Mouse (Mus musculus) cerebral cortex, adult 2 months (tissue): ENCODE measurements around the gene Ctnna2.

Experiments used
- WGBS: fragments of 180-500 bp; shearing (Covaris S2); methylation state at CpG from one replicate; pipeline ENCODE4 v1.1.7; 2018; 5-methylcytosine and 5-hydroxymethylcytosine counted together

Ctnna2 gene

DNA sequence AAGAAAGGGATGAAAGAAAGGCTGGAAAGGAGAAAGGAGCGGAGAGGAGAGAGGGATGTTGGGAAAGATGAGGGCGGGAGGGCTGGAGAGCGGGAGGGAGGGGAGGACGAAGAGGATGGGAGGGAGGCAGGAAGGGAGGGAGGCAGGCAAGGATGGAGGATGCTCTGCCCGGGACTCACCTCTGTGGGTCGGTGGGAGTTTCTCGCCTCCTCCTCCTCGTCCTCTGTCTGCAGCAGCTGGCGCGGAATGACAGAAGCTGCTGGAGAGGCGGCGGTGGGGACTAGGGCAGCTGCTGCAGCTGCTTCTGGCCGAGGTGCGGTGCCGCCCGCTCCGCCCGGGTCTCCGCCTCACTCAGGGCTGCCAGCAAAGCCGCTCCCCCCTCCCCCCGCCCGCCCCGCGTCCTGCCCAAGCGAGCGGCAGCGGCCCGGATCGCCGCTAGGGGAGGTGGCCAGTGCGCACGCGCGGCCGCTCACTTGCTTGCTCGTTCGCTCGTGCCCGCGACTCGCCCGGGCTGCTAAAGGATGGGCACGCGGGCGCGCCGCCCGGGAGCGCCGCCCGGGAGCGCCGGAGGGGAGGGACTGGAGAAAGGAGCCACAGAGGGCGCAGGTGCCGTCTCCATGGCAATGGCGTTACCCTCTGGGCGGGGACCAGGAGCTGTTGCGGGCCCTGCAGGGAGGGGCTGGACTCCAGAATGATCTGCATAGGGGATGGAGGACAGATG, at the start of gene Ctnna2:
TSS of gene Ctnna2 (minus strand) at position 459 of the 721 bp plus-strand sequence.
- 2% methylated on average over 53 of the region's 58 CpGs for WGBS

DNA sequence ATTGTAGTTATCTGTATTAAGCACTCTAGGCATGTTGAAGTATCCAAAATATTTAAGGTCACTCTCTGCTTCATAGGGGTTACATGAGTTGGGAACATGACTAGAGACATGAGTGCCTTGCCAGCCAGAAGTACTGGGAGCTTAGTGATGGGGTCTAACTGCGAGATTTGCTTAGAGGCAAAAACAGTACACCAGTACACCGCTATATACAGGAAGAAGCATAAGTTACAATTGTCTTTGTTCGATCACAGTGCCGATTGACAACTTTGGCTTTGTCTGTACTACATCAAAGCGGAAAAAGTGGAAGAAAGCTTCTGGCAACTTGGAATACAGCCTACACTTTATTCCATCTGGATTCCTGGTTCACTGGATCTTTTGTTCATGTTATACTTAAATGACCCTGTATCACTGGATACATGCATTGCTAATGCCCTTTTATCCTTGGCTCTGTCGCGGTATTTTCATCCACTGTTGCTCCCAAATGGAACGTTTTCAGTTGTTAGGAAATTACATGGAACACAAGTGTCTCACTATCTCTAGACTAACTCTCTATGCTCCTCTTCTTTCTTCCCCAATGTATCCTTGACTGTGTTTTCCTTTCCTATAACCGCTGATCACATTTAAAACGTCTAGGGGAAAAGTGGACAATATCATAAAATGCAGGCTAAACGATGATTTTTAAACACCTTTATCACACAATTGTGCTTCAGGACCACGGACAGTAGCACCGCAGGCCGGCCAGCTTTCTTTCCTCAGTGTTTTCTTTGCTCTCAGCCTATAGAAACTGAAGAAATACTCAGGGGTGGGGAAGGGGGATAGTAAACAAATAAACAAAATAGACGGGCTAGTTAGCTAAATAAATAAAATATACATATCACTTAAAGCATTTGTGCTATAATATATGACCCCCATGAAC, 896 bp upstream of the Ctnna2 start:
- 17% methylated on average over 15 of the region's 15 CpGs for WGBS

DNA sequence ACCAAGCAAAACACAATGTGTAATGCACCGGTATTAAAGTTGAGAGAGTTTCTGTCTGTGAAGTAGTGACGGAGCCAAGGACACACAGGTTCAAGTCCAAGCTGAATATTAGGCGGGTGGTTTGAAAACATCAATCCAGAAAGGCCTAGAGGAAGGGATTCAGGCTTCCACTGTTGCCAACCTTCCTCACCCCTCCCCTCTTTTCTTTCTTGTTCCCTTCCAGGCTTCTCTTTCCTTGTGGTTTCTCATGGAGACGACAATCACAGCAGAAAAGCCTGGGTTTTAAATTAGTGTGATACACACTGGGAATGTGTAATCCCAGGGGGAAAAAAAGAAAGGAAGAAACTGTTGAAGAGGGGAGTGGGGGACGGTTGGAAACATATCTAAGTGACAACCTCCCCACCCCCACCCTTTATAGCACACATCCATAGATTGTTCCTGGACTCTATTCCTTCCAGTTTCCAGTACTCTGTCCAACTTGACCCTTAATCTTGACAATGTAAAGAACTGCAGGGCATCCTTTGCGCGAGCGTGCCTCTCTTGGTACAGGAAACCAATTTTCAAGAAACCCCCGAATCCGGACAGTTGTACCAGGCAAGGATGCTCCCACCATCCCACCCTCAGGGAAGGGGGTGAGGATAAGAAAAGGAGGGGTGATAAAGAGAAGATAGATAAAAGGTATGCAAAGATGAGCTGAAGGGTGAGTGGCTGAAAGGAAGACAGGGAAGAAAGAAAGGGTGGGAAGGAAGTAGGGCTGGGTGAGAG, 841 bp downstream of the Ctnna2 start:
- WGBS: 9% methylated on average over 10 of the region's 10 CpGs

DNA sequence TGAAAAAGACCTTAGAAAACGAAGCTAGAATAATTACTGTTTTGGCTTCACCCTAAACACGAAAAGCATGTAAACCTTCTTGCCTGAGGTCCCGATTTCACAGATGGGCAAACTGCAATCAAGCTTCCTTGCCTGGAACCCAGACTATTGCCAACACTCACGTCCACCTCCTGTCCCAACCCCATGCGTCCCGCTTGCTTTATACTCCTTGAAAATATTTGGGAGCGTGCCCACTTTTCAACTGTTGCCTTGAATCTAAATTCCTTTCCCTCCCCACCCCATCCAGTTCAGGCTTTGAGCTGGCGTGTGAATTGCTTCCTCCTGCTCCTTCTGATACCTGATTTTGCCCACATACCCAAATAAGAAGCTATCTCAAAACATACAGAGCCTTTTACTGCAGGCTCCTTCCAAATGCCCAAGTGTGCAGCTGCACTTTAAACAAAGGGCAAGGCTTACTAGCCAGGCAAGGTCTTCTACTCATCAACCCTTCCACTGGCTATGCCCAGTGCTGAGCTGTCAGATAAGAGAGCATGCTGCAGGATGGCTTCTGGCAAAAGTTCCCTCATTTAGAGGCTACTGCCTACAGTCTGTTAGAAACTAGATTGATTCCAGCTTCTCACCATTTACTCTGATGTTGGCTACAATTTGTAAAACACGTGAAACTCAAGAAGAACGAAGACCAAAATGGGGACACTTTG, 8.8 kb downstream of the Ctnna2 start:
- 50% methylated on average over 10 of the region's 10 CpGs for WGBS

DNA sequence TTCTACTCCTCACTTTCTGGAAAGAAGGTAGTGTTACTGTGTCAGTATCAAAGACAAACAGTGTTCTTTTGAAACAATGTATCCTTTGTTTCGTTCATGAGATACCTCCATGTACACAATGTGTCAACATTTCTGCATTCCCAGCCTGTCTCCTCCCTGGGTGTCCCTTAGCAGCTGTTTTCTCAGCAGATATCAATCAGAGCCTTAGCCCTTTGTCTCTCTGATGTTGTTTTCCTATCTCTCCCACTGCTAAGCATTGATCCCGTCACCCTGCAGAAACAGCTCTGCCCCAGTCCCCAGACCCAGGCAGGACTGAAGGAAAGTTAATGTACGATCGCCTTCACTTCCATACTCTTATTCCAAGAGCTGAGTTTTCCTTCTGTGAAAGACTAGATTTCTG, 9.7 kb downstream of the Ctnna2 start:
- 68% methylated on average over 4 of the region's 4 CpGs for WGBS

DNA sequence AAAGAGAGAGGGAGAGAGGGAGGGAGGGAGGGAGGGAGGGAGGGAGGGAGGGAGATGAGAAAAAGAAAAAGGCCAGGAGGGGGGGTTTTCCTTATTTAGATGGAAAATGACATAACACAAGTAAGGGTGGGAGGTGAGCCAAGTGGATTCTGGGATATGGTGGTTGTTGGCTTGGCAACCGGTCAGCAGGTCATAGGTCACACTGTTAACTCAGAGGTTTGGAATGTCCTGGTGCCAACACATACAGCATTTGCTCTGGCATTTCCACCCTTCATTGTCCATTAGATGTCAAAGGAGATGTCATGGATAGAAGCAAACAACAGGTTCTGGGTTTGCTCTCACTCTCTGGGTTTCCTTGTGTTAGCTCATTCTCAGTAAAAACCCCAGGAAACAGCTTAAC, 17.5 kb downstream of the Ctnna2 start:
- WGBS: 88% methylated on average over 1 of the region's 1 CpGs

DNA sequence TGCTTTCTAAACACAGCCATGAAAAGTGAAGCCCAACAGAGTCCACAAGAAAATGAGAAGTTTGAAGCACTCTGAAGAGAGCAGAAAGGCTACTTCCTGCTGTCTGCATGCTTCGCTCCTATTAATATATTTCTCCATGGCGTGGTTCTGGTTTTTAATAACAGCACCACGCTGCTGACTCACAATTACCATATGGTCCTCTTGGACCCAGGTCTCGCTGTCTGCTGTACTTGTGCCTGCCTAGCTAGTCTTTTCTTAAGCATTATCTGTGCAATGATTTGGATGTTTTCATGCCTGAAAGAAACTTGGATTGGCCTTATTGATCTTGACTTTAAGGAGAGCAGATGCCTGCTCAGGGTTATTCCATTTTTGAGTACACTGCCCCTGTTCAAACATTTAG, 28.2 kb downstream of the Ctnna2 start:
- WGBS: 48% methylated on average over 4 of the region's 4 CpGs

DNA sequence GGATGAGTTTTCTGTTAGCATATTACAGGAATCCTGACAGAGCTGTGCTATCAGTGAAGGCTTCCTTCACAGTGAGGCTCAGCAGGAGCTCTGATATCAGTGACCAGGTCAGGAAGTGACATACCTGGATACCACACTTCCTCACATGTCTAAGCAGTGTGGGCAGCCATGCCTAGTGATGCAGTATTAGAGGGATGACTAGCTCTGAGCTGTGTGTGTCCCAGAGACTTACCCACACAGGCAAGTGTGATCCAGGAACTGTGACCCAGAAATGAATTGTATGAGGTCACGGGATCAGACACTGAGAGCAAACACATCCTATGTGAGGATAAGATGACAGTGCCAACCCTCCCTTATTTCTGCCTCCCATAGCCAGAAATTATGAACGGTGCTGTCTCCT, 28.8 kb downstream of the Ctnna2 start:
- WGBS: 82% methylated on average over 2 of the region's 2 CpGs

DNA sequence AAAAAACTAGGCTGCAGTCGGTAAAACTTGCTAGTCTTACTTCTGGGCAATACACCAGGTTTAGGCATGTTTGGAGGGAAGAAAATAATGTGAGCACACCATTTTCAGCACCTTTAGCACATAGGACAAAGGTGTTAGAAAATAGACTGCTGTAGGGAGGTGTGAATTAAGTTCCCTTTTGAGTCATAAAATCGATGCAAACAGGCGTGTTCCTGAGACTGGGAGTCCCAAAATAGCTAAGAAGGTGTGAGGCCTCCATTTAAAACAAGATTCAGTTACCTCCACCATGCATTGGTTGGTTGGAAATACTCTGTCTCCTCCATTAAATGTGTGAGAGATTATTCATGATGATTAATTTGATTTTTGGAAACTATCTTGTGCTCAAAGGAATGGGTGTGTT, 50.1 kb downstream of the Ctnna2 start:
- WGBS: 48% methylated on average over 3 of the region's 3 CpGs

DNA sequence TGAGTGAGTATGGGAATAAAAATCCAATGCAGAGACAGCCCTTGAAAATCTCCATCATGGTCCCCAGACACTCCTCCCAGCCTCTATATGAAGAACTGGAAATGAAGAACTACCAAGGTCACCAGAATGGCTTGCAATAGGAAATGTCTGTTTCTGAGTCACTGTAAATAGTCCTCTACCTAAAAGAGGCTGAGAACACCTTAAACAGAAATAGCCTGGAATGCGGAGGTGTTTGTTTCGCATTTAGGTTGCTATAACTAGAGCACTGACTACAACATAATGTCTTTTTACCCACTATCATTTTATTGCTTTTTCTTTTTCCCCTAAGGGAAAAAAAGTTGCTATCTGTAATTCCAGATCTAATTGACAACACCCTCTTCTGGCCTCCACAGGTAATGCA, 106.3 kb downstream of the Ctnna2 start:
- 66% methylated on average over 2 of the region's 2 CpGs for WGBS

DNA sequence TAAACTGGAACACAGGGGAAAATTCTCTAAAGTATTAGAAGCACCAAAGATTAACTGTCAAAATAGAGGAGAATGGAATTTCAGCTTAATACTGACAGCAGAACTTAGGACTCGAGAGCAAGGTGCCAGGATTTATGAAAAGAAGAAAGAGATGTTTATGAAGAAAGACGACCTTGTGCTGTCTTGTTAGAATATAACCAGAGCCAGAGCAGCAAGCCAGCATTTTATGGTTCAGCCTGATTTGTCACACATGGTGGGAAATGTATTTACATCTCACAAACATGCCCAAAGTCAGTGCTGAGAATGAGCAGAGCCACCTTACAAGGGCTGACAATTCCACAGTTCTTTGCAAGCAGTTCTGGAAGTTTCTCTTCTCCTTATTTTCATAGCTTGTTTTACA, 110.2 kb downstream of the Ctnna2 start:
- WGBS: 43% methylated on average over 2 of the region's 2 CpGs

DNA sequence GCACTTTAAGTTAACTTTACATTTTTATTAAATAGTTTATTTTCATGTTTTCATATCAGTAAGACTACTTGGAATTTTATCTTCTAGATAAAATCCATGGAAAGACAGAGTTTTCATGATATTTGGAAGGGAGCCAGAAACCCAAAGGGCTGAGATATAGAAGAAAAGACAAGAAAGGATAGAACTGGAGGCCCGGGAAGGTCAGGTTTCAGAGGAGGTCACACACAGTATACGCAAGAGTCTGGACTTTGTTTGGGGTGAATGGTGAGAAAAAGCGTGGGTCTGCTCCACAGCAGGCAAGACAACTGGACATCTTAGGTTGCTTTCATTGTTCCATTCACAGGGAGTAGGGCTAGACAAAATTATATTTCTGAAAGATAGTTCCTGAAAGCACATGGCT, 111.4 kb downstream of the Ctnna2 start:
- WGBS: 65% methylated on average over 3 of the region's 3 CpGs

DNA sequence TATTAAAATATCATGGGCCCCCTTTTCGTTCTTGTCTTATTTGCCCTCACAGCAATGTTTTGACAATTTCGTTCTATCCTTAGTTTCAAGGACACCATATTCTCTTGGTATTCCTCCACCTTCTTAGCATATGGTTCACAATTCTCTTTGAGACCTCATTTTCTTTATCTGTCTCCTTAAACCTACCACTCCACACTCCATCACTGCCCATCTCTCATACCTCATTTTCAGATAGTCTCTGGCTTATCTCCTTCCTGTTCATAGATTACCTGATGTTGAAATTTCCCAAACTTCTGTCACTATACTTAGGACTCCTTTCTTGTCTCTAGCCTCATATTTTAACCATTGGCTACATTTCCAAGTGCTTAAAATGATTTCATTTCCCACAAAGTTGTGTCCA, 116.1 kb downstream of the Ctnna2 start:
- 42% methylated on average over 2 of the region's 2 CpGs for WGBS

DNA sequence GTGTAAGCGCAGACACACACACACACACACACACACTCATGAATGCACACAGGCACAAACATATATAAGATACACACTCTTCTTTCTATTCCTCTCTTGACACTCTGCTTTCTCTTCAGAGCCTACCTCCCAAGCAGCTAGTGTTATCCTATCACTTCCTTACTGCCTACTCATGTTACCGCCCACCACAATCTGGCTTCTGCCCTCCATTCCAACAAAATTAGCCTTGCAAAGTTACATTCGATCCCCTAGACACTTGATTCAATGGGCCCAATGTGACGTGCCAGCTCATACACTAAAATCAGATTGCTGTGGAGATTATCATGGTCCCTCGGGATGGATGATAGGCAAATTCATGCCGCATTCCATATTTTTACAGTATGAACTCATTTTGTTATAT, 116.7 kb downstream of the Ctnna2 start:
- WGBS: 52% methylated on average over 6 of the region's 6 CpGs

DNA sequence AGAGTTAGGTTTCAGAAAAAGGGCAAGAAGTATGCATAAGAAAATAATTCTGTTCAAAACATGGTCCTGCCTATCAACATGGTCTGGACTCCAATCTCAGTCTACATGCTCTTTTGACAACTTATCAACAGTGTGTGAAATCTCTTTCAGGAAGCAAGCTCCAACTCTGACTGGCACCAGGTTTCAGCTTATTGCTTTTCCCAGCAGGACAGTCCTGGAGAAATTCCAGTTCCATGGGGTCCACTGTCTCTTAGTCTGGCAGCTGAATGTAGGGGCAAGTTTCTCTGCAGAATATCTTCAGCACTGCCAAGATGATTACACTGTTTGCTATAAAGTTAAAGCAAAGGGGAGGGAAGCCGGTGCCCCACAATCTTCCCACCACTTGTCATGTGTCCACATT, 130.1 kb downstream of the Ctnna2 start:
- WGBS: 71% methylated on average over 1 of the region's 1 CpGs

DNA sequence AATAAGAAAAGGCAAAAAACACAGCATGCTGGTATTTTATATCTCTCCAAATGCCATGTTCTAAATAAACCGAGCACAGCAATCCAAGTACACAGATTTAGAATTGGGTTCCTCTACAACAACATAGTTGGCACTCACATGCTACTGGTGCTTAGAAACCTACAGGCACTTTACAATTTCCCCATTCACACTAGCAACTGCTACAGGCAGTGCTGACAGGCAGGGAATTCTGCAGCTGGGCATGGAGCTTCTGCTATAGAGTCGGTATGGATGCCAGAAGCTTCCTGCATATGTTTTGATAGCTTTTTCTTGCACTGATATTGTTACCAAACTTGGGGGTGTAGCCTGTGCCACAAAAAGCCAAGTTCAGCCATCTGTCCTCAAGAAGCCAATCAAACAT, 131.8 kb downstream of the Ctnna2 start:
- 26% methylated on average over 2 of the region's 2 CpGs for WGBS

DNA sequence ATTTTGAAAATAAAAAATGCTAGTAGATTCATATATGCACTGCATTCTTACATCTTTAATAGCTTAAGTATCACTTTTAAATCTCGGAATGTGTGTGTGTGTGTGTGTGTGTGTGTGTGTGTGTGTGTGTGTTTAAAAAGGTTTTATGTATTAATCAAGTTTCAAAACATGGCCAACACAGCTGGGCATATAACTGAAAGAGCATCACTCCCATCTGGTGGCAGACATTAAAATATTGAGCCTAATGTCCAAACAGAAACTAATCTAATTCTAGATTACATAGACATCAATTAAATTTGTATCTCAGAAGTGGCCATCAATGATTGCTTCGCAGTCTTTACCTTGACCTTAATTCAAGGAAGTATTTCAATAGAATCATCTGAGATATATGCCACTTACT, 140.4 kb downstream of the Ctnna2 start:
- 81% methylated on average over 2 of the region's 2 CpGs for WGBS

DNA sequence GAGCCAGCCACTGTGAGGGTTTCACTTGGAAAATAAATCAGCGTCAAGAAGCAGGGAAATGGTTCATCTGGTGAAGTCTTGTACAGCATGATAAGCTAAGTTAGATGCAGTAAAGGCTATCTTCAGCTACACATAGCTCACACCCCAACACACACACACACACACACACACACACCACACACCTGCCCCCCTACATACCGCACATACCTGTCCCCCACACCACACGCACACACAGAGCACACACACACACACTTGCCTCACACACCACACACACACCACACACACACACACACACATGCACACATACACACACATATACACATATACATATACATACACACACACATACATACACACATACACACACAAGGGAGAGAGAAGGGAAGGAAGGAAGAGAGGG, 142.0 kb downstream of the Ctnna2 start:
- 81% methylated on average over 3 of the region's 3 CpGs for WGBS

DNA sequence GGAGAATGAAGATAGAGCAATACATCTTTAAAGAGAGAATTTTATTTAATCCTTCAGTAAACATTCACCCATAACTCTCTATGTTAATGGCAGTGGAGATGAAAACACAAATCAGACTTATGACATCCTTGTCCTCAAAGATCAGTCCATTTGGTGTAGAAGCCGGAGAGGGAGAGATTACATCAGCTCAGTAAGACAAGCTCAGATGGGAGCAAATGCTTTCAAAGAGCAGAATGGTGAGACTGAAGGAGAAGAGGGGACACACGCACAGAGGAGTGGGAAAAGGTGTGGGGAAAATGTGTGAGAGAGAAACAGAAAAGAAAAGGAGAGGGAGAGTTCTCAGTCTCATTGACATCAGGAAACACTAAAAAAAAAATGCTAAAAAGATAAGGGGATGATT, 144.8 kb downstream of the Ctnna2 start:
- 65% methylated on average over 2 of the region's 2 CpGs for WGBS

DNA sequence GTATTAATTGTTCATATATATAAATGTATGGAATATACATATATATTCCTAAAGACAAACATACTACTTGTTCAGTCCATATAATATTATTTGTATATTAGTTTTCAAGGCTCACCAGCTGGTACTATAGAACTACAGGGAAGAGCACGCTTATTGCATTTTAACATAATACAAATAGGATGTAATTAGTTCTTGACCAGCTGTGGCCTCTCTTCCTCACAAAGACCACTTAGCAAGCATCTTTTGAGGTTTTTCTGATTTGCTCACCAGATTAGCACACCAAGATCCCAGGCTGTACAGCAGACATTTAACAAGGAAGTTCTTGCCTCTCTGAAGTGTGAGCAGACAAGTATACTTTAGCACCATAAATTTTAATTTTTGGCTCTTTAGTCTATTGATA, 152.0 kb downstream of the Ctnna2 start:
- 92% methylated on average over 1 of the region's 1 CpGs for WGBS

DNA sequence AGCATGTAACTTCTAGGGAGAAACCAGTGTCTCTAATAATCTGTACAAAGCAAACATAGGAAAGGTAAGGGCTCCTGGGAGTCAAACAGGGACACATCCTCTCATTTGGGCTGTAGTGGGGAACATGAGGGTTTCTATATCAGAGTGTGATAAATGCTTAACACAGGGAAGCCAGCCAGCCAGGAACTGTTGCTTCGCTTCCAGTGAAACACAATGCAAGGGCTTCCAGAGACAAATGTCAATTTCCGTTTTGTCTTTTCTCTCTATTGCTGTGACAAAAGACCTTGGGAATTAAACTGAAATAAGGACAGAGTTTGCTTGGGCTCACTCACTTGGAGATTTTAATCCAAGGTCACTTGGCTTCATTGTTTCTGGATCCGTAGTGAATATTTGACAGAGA, 162.4 kb downstream of the Ctnna2 start:
- 61% methylated on average over 3 of the region's 3 CpGs for WGBS

DNA sequence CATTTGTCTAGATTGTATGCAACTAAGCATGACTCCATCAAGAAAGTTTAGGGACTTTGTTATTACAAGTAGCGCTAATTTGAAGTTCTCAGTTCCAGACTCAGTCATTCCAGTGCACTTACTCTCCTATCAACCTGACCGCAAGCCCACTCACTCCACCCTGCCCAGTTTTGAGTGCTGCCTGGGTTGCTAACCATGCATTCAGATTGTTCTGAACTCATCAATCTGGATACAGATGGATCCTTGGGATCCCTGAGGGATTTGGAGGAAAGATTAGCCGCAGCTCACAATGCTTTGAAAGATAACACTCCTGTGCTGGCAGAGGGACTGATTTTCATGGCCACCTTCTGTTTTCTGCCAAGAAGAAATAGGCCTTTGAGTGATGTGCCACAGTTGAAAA, 168.5 kb downstream of the Ctnna2 start:
- 92% methylated on average over 3 of the region's 3 CpGs for WGBS
